Mouse (Mus musculus) small intestine, adult 2 months (tissue): ENCODE results near the gene Negr1.

Experiments used
- CTCF ChIP-seq: fragments of 200-500 bp; IDR thresholded peaks from 2 replicates; pipeline ENCODE4 v1.5.1; 2012; ENCODE audit warnings: low read depth, mild to moderate bottlenecking, control low read depth, inconsistent platforms, low read length, moderate library complexity, mixed read lengths; ENCODE audit not compliant: insufficient replicate concordance, insufficient read length; ENCODE audit errors: extremely low read depth
- POLR2A ChIP-seq: fragments of 200-500 bp; IDR thresholded peaks from 2 replicates; pipeline ENCODE4 v1.6.1; 2012; ENCODE audit warnings: low read depth, mild to moderate bottlenecking, control low read depth, inconsistent platforms, low read length, moderate library complexity

DNA sequence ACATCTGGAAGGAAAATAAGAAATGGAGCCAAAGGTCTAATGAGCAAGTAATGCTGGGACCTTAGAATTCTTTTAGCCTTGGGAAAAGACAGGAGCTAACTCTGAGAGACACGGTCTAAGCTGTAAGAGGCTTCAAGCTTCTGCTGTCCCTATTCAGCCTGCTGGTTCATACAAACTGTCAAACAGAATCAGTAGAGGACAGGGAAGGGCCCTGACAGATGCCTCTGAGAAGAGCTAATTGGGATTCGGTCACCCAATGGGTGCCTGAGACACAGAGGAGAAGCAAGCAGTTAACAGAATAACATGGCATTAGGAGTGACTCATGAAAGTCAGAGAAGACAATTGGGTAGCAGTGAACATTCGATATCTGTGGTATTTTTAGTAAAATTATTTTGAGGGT is 86.8 kb downstream of the Negr1 start:
- TF ChIP-seq CTCF (no peak), POLR2A (no peak)
